Mouse (Mus musculus) right cerebral cortex, postnatal 14 days (tissue): ENCODE data around the gene Mybphl.

Source experiments
- DNase-seq: peaks from one replicate; pipeline ENCODE4 v3.0.0; 2022

Mybphl gene

DNA sequence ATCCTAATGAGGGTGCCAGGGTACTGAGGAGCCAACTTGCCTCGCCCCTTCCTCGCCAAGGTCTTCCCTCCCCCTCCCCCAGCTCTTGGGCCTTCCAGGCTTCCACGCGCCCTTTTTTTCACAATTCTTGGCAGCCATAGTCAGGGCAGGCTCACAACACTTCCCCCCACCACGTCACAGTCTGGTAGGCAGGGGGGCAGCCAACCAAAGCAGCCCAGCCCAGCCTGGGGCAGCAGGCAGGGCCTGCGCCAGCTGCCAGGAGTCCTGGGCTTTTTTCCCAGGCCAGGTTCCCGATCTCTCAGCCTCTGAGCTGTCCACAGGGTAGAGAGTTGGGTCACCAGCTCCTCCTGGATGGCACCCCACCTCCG lies 47.0 kb downstream of the Mybphl start:
- DNase-seq = no peak

DNA sequence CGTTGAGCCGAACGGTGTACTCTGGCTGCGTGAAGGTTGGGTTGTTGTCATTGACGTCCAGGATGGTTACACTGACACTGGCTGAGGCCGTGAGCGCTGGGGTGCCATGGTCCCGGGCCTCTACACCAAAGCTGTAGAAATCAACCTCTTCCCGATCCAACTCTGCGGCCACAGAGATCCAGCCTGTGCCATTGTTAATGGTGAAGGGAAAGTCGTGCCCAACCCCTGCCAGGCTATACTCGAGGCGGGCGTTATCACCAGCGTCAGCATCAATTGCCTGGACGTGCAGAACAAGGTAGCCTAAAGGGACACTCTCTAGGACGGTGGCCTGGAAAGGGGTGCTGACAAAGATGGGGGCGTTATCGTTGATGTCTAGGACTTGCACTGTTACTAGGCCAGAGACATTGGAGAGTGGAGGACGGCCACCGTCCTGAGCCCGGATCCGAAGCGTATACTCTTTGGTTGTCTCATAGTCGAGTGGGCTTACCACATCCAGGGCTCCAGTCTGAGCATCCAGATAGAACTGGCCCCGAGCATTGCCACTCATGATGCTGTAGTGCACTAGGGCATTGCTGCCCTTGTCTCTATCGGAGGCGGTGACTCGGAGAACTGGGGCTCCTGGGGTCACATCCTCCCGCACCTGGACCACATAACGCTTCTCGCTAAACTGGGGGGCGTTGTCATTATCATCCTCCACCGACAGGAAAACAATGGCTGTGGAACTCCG lies 49.1 kb downstream of the Mybphl start:
- DNase-seq = no peak

DNA sequence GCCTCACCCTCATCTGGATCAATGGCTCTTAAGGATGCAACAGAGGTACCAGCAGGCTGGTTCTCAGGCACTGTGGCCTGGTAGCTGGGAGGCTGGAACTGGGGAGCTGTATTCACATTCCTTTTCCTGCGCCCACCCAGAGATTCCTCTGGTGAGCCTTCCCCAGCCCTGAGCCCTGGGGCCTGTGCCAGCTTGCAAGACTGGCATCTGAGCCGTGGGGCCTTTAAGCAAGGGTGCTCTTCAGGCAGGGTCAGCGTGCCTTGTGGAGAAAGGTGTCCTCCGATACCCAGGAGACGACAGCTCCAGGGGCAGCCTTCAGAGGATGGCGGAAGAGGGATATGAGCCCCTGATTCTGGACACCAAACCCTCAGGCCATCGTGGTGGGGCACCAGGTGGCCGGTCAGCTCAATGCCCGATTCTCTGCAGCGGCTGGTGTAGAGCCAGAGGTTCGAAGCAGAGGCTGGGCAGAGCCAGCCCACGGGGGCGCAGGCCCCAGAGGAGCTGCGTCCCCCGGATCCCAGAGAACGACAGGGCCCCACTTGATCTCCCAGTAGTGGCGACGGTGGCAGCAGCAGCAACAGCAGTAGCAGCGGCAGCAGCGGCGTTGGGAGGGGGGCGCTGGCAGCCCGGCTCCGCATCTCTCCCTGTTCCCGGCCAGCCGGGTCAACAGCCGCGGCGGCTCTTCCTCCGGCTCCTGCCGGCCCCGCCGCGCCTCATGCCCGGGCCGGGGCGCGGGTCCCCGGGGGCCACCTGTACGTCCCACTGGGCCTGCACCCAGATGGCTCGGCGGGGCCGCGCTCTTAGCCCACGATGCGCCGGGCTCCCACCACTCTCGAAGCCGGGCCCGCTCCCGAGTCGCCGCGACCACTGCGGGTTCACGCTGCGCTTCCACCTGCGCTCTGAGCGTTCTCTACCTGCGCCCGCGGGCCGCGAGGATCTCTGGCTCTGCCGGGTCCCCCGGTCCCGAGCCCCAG lies 50.4 kb downstream of the Mybphl start, which contains the start of gene Celsr2:
Gene Celsr2 (minus strand): TSS at position 696 of the 974 bp plus-strand sequence.
- DNase-seq = no peak

DNA sequence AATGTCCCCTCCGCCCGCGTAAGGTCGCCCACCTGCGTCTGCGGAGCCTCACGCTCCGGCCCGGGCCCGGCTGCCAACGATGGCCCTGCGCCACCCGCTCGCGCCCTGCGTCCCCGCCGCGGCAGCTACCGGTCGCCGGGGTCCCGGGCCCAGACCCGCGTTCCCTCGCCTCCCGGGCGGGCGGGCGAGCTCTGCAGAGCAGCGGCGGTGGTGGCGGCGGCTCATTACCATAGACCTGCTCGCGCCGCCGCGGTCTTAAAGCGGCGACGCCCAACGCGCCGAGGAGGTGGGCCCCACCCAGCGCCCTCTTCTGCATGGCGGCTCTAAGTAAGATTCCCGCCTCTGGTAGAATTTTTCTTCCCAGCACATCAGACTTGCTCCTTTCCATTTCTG lies 51.1 kb downstream of the Mybphl start:
- DNase-seq = peak; percentile 85

DNA sequence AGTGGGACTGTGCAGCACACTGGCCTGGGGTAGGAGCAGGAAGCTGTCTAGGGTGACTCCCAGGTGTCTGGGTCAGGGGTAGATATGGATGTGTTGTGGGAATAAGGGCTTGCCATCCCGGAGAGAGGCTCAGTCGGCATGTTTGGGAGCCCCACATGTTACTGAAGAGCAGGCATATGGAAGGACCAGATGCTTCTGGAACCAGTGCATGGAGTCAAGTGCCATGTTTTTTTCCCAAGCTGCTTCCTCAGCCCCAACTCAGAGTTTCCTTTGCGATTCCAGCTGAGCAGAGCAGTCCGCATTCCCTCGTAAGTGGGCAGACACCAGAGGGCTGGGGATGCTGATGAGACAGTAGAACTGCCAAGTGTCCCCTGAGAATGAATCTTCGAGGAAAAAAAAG lies 58.3 kb downstream of the Mybphl start:
- DNase-seq = no peak

DNA sequence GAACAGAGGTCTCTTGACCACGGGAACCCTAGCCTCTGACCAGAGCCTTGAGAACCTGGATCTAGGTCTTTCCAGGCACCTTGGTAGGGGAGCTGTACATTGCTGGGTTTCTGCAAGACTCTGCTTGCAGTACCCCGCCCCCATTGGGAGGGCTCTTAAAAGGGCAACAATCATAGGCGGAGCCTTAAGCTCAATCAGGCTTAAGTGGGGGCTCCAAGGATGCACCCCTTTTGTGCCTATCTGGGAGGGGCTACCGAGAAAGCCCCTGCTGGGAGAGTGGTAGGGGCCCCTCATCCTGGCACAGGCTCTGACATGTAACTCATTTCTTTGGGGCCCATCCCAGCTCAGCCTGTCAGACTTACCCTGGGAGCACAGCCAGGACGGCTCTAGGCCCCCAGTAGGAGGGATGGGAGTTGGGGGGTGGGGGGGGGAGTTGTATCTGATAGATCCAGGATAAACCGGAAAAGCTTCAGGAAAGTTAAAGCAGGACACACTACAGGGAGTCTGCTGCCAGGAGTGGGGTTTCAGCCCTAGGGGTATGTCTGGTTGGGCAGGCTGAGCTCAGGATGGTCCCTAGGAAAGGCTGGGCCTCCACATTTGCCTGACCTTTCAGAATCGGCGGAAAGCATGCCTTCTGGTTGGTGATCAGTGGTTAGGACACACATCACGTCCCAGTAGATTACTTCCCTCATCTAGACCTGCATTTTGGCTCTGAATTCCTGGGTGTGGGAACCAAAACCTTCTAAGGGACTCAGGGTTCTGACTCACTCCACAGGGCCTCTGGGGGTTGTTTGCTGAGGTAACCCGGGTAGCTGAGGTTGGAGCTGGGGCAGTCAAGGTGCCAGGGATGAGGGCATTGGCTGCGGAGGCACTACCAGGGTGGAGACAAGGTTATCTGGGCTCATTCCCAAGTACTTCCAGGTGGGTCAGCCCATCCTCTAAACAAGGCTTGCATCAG lies 59.4 kb downstream of the Mybphl start:
- peak; percentile 65 for DNase-seq

DNA sequence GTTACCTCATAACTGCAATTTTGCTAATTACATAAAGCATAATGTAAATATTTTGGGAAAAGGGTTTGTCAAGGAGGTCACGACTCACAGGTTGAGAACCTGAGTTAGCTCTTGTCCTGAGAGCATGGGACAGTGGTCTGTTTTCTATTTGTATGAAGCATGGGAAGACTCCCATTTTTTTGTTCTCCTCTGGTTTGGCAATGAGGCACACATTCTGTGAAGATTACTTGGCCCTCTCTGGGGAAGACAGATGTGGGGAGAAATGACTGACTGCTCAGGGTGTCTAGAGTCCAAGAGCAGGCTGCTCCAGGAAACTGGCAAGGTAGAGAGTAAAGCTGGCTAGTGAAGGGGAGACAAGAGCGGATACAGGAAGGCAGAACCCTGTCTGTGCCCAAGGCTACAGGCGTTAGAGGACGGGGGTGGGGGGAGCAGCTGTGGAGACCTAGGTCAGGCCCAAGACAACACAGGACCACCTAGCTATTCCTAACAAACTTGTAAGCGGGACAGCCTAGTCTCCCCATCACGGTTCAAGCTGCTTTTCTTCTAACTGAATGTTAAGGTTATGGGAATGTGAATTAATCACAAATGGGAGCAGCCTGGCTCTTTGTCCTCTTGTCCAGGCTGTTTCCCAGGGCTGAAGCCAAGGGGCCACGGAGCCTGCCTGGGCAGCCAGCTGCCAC lies 60.4 kb downstream of the Mybphl start:
- no peak for DNase-seq

DNA sequence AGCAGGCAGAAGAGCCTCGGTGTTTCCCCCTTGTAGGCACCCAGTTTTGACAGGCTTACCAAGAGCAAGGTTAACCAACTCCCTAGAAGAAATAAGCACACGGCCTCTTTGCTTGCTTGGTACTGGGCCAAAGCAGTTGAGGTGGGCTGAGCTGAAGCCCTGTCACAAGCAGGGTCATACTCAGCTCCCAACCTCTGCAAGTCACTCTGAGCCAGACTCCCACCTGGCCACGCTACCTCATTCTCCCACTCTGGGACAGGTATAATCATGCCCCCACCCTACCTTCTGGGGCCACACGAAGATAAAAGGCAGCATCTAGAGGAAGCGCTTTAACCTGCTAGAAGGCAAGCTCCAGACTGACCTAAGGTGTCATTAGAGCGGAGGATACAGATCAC lies 60.9 kb downstream of the Mybphl start:
- no peak for DNase-seq
